Mouse (Mus musculus): ENCODE results near the gene Papolg. TPM values are rescaled to one million over a fixed set of nuclear protein-coding genes. Genes with fewer than 3 reads are reported as not detected.
A peak's percentile ranks its signal among the peaks of the same experiment; 100 is the strongest.

Papolg gene
- polyA plus RNA-seq, 1 experiment: 3.7 TPM

GRCm38 (mm10) chr11:23864326-23864725 is 30.7 kb downstream of the Papolg start:
- Histone ChIP-seq H3K4me3 (ENCODE audit: extremely low read depth, insufficient read depth, insufficient read length) (no peak overlapping the region), H3K36me3 (ENCODE audit: control insufficient read depth, insufficient read depth, low read length) (peaks cover 36% of the 10 kb centered on the region), H3K27ac (ENCODE audit: insufficient read depth, low read length) (no peak overlapping the region), H3K27me3 (ENCODE audit: control insufficient read depth, insufficient read depth, low read length) (no peaks in the 10 kb centered on the region), H3K4me1 (ENCODE audit: control insufficient read depth, insufficient read depth, insufficient read length) (no peaks in the 10 kb centered on the region)
- TF ChIP-seq CTCF (IDR thresholded peaks at IDR 0.05; ENCODE audit: extremely low read depth, insufficient read depth, insufficient read length, insufficient replicate concordance): no peak
- TF ChIP-seq POLR2A (IDR thresholded peaks at IDR 0.05; ENCODE audit: low read depth, low read length): no peak
- DNase-seq (ENCODE audit: low read depth in 1 of 2, low spot score in 2 of 2): no peak
- 67% methylated on average over 2 of the region's 2 CpGs for WGBS

DNA sequence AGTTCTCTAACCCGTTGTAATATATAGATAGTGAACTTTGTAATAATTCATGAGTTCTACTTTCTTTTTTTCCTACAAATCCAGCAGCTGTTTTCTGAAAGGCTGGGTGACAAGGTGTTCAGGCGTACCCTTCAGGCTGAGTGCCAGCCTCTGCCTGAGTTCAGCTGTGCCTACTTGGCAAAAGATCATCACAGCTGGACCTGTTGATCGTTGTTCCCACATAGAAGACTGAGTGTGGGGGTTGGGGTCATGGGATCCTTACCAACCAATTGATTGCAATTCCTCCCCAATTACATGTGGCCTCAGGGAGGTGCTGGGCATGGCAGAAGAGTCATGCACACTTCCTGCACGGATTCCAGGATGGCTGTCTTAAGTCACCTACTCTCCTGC is 38.3 kb downstream of the Papolg start:
- H3K27me3 ChIP-seq (ENCODE audit: control insufficient read depth, insufficient read depth, low read length): no peaks in the 10 kb centered on the region
- TF ChIP-seq CTCF (IDR thresholded peaks at IDR 0.05; ENCODE audit: extremely low read depth, insufficient read depth, insufficient read length, insufficient replicate concordance) (no peak), POLR2A (IDR thresholded peaks at IDR 0.05; ENCODE audit: low read depth, low read length) (no peak)
- H3K4me1 ChIP-seq (ENCODE audit: control insufficient read depth, insufficient read depth, insufficient read length): peaks cover 3% of the 10 kb centered on the region; the same call in 1 of the 2 replicates
- peak overlapping the region; percentile 29; the same call in 1 of the 2 replicates for H3K27ac ChIP-seq (ENCODE audit: insufficient read depth, low read length)
- H3K36me3 ChIP-seq (ENCODE audit: control insufficient read depth, insufficient read depth, low read length): peaks cover 18% of the 10 kb centered on the region
- 82% methylated on average over 4 of the region's 4 CpGs for WGBS
- no peak overlapping the region for H3K4me3 ChIP-seq (ENCODE audit: extremely low read depth, insufficient read depth, insufficient read length)
- DNase-seq (ENCODE audit: low read depth in 1 of 2, low spot score in 2 of 2): no peak

- no peak for TF ChIP-seq POLR2A (IDR thresholded peaks at IDR 0.05; ENCODE audit: low read depth, low read length)
- no peak for TF ChIP-seq CTCF (IDR thresholded peaks at IDR 0.05; ENCODE audit: extremely low read depth, insufficient read depth, insufficient read length, insufficient replicate concordance)
- Histone ChIP-seq H3K27me3 (ENCODE audit: control insufficient read depth, insufficient read depth, low read length) (no peaks in the 10 kb centered on the region), H3K4me3 (ENCODE audit: extremely low read depth, insufficient read depth, insufficient read length) (no peak overlapping the region), H3K4me1 (ENCODE audit: control insufficient read depth, insufficient read depth, insufficient read length) (peaks cover 3% of the 10 kb centered on the region; the same call in 1 of the 2 replicates), H3K27ac (ENCODE audit: insufficient read depth, low read length) (peak overlapping the region; percentile 29; the same call in 1 of the 2 replicates), H3K36me3 (ENCODE audit: control insufficient read depth, insufficient read depth, low read length) (peaks cover 15% of the 10 kb centered on the region)
- DNase-seq (ENCODE audit: low read depth in 1 of 2, low spot score in 2 of 2): no peak
- 57% methylated on average over 7 of the region's 7 CpGs for WGBS
These were observed 38.9 kb downstream of the Papolg start for GRCm38 (mm10) chr11:23856054-23856722.

- TF ChIP-seq CTCF (IDR thresholded peaks at IDR 0.05; ENCODE audit: extremely low read depth, insufficient read depth, insufficient read length, insufficient replicate concordance) (peak; percentile 74; the same call in 1 of the 2 replicates), POLR2A (IDR thresholded peaks at IDR 0.05; ENCODE audit: low read depth, low read length) (no peak)
- DNase-seq (ENCODE audit: low read depth in 1 of 2, low spot score in 2 of 2): peak; percentile 25 to 78
- H3K27ac ChIP-seq (ENCODE audit: insufficient read depth, low read length): no peak overlapping the region
- peaks cover 3% of the 10 kb centered on the region; the same call in 1 of the 2 replicates for H3K4me1 ChIP-seq (ENCODE audit: control insufficient read depth, insufficient read depth, insufficient read length)
- H3K27me3 ChIP-seq (ENCODE audit: control insufficient read depth, insufficient read depth, low read length): no peaks in the 10 kb centered on the region
- WGBS: 22% methylated on average over 3 of the region's 3 CpGs
- peaks cover 13% of the 10 kb centered on the region for H3K36me3 ChIP-seq (ENCODE audit: control insufficient read depth, insufficient read depth, low read length)
- H3K4me3 ChIP-seq (ENCODE audit: extremely low read depth, insufficient read depth, insufficient read length): no peak overlapping the region
These were observed 39.8 kb downstream of the Papolg start for GRCm38 (mm10) chr11:23855182-23855802.

- no peaks in the 10 kb centered on the region for H3K27me3 ChIP-seq (ENCODE audit: control insufficient read depth, insufficient read depth, low read length)
- no peak for DNase-seq (ENCODE audit: low read depth in 1 of 2, low spot score in 2 of 2)
- peaks cover under 1% of the 10 kb centered on the region; the same call in 1 of the 2 replicates for H3K36me3 ChIP-seq (ENCODE audit: control insufficient read depth, insufficient read depth, low read length)
- TF ChIP-seq POLR2A (IDR thresholded peaks at IDR 0.05; ENCODE audit: low read depth, low read length) (no peak), CTCF (IDR thresholded peaks at IDR 0.05; ENCODE audit: extremely low read depth, insufficient read depth, insufficient read length, insufficient replicate concordance) (no peak)
- no peak overlapping the region for H3K4me3 ChIP-seq (ENCODE audit: extremely low read depth, insufficient read depth, insufficient read length)
- H3K4me1 ChIP-seq (ENCODE audit: control insufficient read depth, insufficient read depth, insufficient read length): peaks cover 9% of the 10 kb centered on the region; the same call in 1 of the 2 replicates
- no peak overlapping the region for H3K27ac ChIP-seq (ENCODE audit: insufficient read depth, low read length)
- 49% methylated on average over 5 of the region's 5 CpGs for WGBS
These were observed 41.7 kb downstream of the Papolg start for GRCm38 (mm10) chr11:23853306-23853705.

- 12% methylated on average over 22 of the region's 22 CpGs for WGBS
- Histone ChIP-seq H3K4me3 (ENCODE audit: extremely low read depth, insufficient read depth, insufficient read length) (peak overlapping the region; percentile 36; the same call in 1 of the 2 replicates), H3K36me3 (ENCODE audit: control insufficient read depth, insufficient read depth, low read length) (no peaks in the 10 kb centered on the region), H3K4me1 (ENCODE audit: control insufficient read depth, insufficient read depth, insufficient read length) (peaks cover 21% of the 10 kb centered on the region; the same call in 1 of the 2 replicates), H3K27ac (ENCODE audit: insufficient read depth, low read length) (peak overlapping the region; percentile 78), H3K27me3 (ENCODE audit: control insufficient read depth, insufficient read depth, low read length) (no peaks in the 10 kb centered on the region)
- DNase-seq (ENCODE audit: low read depth in 1 of 2, low spot score in 2 of 2): peak; percentile 53 to 55
- TF ChIP-seq POLR2A (IDR thresholded peaks at IDR 0.05; ENCODE audit: low read depth, low read length) (no peak), CTCF (IDR thresholded peaks at IDR 0.05; ENCODE audit: extremely low read depth, insufficient read depth, insufficient read length, insufficient replicate concordance) (no peak)
These were observed 48.8 kb downstream of the Papolg start for GRCm38 (mm10) chr11:23846016-23846815.
